Mouse (Mus musculus) heart, postnatal 10 days (tissue): ENCODE results near the gene Krt71. TPM values are rescaled to one million over a fixed set of nuclear protein-coding genes. Genes with fewer than 3 reads are reported as not detected.
"Not testable (repeated sequence)": the region's sequence is repeated elsewhere in the genome, so short reads cannot be mapped to it uniquely, and the experiment has no call there.

Source experiments
- DNase-seq, 2 experiments: peaks; one replicate each; pipeline ENCODE4 v3.0.0; 2021
- intact Hi-C: fragments of 180-260 bp; cut with DNase I; formaldehyde crosslinking; loops from one replicate; pipeline ENCODE4 v1.15.1; 2025
- microRNA-seq, 2 experiments: library from miRNA; unstranded; fragments of <30 nt; microRNA quantifications; one replicate each; pipeline ENCODE4 v1.2.0; 2022
- total RNA-seq, 2 experiments: library from RNA; stranded (reverse); gene quantifications; 2 replicates each; pipeline ENCODE4 v1.2.3; 2021

The Krt71 gene
- total RNA-seq, 2 experiments from 2014 or later: not detected

DNA sequence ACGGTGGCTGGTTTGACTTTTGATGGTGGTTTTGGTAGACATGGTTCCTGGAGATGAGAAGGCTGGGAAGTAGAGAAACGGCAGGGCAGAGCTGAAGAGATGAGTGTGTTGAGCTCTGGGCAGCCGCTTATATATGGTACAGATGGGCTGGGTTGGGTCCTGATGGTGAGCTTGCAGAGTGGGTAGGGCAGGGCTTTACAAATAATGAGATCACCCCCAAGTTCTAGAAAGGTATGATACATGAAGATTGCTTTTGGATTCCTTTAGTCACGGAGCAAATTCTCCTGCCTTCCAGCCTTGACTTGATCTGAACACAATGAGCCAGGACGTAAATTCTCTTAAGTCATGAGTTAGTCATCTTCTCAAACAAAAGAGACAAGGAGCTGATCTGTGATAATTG lies 48.7 kb downstream of the Krt71 start, which contains the start of gene Krt6a:
Gene Krt6a, minus strand, starts transcription at position 101 of the 400 bp plus-strand sequence.
- no peak for DNase-seq
- intact Hi-C loops: no loop called here

DNA sequence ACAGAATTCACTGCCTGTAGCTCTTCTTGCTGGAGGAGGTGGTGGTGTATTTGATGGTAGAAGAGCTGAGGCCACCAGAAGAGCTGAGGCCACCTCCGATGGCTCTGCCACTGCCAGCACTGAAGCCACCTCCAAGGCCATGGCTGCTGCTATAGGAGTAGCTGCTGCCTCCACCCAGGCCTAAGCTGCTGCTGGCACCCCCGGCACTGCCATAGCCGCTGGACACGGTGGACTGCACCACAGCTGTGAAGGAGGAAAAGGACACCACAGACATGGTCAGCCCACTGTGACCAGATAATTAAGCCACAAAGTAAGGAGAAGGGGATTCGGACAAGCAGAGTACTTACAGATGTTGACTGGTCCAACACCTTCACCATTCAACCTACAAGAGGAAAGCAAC lies 52.4 kb downstream of the Krt71 start:
- DNase-seq: not testable (repeated sequence)

DNA sequence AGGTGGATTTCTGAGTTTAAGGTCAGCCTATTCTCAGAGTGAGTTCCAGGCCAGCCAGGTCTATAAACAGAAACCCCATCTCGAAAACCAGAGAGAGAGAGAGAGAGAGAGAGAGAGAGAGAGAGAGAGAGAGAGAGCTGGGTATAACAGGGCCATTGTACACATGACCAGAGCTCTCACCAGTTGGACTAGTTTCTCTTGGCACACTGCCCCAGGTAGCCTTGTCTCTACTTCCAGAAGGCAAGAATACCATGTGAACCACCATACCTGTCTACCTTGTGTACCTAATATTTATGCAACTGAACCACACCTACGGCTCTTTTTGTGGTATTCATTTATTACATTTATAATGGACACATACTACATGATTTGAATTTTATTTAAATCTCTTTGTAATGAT lies 54.7 kb downstream of the Krt71 start:
- intact Hi-C loops: no loop called here
- no peak for DNase-seq

More for the DNA sequence above, 52.4 kb downstream of the Krt71 start:
- intact Hi-C loops: not testable (repeated sequence)

Small RNA genes lying within 50 kb of the gene (microRNA-seq; reads per million reads assigned to microRNA genes)
- 0 reads per million in 2 experiments for gene Gm44323
- 0 reads per million in 2 experiments for gene Gm44342

Other genes starting within 250 kb of the Krt71 start
- gene Gm49425, start 225.8 kb downstream of the Krt71 start, total RNA-seq: not detected
- not detected for gene Krt84, start 210.3 kb downstream of the Krt71 start, total RNA-seq
- not detected for gene Krt82, start 192.4 kb downstream of the Krt71 start, total RNA-seq
- gene Krt90, start 180.2 kb downstream of the Krt71 start, total RNA-seq: not detected
- not detected for gene Krt75, start 169.2 kb downstream of the Krt71 start, total RNA-seq
- gene Gm5414, start 114.9 kb downstream of the Krt71 start, total RNA-seq: not detected
- gene Gm5478, start 95.7 kb downstream of the Krt71 start, total RNA-seq: not detected
- under 1 TPM; 0.12 to 0.15 TPM for gene Krt6b, start 62.8 kb downstream of the Krt71 start, total RNA-seq
- gene Krt6a, start 48.8 kb downstream of the Krt71 start, total RNA-seq: not detected
- not detected for gene Krt5, start 30.2 kb downstream of the Krt71 start, total RNA-seq
- not detected for gene Krt72, start 43.4 kb upstream of the Krt71 start, total RNA-seq
- gene Krt73, start 59.2 kb upstream of the Krt71 start, total RNA-seq: not detected
- gene Krt2, start 75.1 kb upstream of the Krt71 start, total RNA-seq: not detected
- not detected for gene Krt1, start 107.7 kb upstream of the Krt71 start, total RNA-seq
- not detected for gene Krt77, start 126.6 kb upstream of the Krt71 start, total RNA-seq
- not detected for gene Krt76, start 149.8 kb upstream of the Krt71 start, total RNA-seq
- gene Krt4, start 181.6 kb upstream of the Krt71 start, total RNA-seq: not detected
- gene Krt79, start 197.2 kb upstream of the Krt71 start, total RNA-seq: under 1 TPM; 0.36 to 0.40 TPM
- not detected for gene Krt78, start 211.2 kb upstream of the Krt71 start, total RNA-seq